Mouse (Mus musculus) liver, adult 10 weeks (tissue): Measurements from ENCODE around the gene Gm36245. TPM values are rescaled to one million over a fixed set of nuclear protein-coding genes. Genes with fewer than 3 reads are reported as not detected.

Experiments
- polyA plus RNA-seq: library from polyadenylated mRNA; stranded (reverse); fragments of 350-450 nt; fragmentation: Illumina TruSeq; extraction: RNeasy Lipid Tissue Mini Kit (QIAGEN cat#74804); gene quantifications from one replicate; pipeline ENCODE4 v1.2.3, GENCODE M21; 2014; ENCODE audit warnings: low read depth, low replicate concordance

Gene Gm36245
- polyA plus RNA-seq = not detected

GRCm38 (mm10) chr15:77598958-77599357, at the start of gene Gm36245:
TSS of gene Gm36245 (plus strand) at chr15:77599258.

GRCm38 (mm10) chr15:77561792-77562191, 37.3 kb upstream of the Gm36245 start, which contains the start of gene 1700025B11Rik:
TSS of gene 1700025B11Rik (minus strand) at chr15:77561892.

GRCm38 (mm10) chr15:77595961-77596360, 3.1 kb upstream of the Gm36245 start, which contains the start of gene Apol10b:
TSS of gene Apol10b (minus strand) at chr15:77596125.

GRCm38 (mm10) chr15:77643176-77643575, 44.1 kb downstream of the Gm36245 start, which contains the start of gene Apol11b:
TSS of gene Apol11b (minus strand) at chr15:77643286.

Other genes starting within 250 kb of the Gm36245 start
- 173 TPM for gene Apol7a, start 200.1 kb upstream of the Gm36245 start, polyA plus RNA-seq
- gene Apol9a, start 188.1 kb upstream of the Gm36245 start, polyA plus RNA-seq = 10.9 TPM
- gene Apol7b, start 151.8 kb upstream of the Gm36245 start, polyA plus RNA-seq = not detected
- not detected for gene Apol10a, start 122.2 kb upstream of the Gm36245 start, polyA plus RNA-seq
- gene Apol11a, start 91.0 kb upstream of the Gm36245 start, polyA plus RNA-seq = not detected
- gene Apol7c, start 65.9 kb upstream of the Gm36245 start, polyA plus RNA-seq = 0.24 TPM
- not detected for gene 1700025B11Rik, start 37.4 kb upstream of the Gm36245 start, polyA plus RNA-seq
- gene Apol10b, start 3.1 kb upstream of the Gm36245 start, polyA plus RNA-seq = 0.26 TPM
- gene Apol11b, start 44.0 kb downstream of the Gm36245 start, polyA plus RNA-seq = not detected
- 0.74 TPM for gene Apol7e, start 99.6 kb downstream of the Gm36245 start, polyA plus RNA-seq
- 28.4 TPM for gene Apol9b, start 129.8 kb downstream of the Gm36245 start, polyA plus RNA-seq
- gene Apol8, start 157.7 kb downstream of the Gm36245 start, polyA plus RNA-seq = not detected
- gene Myh9, start 242.9 kb downstream of the Gm36245 start, polyA plus RNA-seq = 3.8 TPM